Mouse (Mus musculus) MEL (cell line): ENCODE results near the gene Igsf8. TPM values are rescaled to one million over a fixed set of nuclear protein-coding genes. Genes with fewer than 3 reads are reported as not detected.
A peak's percentile ranks its signal among the peaks of the same experiment; 100 is the strongest.

Experiments used
- DNase-seq: peaks from one replicate; pipeline ENCODE4 v3.0.0; 2011; ENCODE audit warnings: low read depth, low spot score
- H3K27ac ChIP-seq: 2 replicates; pipeline ENCODE4 v1.5.1; 2012; ENCODE audit warnings: low read depth, mild to moderate bottlenecking, control low read depth, low read length, moderate library complexity; ENCODE audit not compliant: control insufficient read depth
- H3K27me3 ChIP-seq, 2 experiments: fragments of 150-350 bp in 1 of 2; sonication (generic) in 1 of 2; 2 replicates each; pipeline ENCODE4 v1.6.1; 2012; ENCODE audit warnings: low read length in 2 of 2, mild to moderate bottlenecking in 2 of 2, improper control_type of control experiment in 1 of 2, moderate library complexity in 1 of 2; ENCODE audit not compliant: insufficient read depth in 2 of 2, control insufficient read depth in 1 of 2
- H3K36me3 ChIP-seq, 2 experiments: 2 replicates each; pipeline ENCODE4 v1.6.1; 2012 to 2014; ENCODE audit warnings: low read length in 2 of 2, improper control_type of control experiment in 1 of 2, inconsistent platforms in 1 of 2, mild to moderate bottlenecking in 1 of 2; ENCODE audit not compliant: insufficient read depth in 2 of 2, control insufficient read depth in 1 of 2
- H3K4me1 ChIP-seq, 2 experiments: fragments of 150-350 bp in 1 of 2; sonication (generic) in 1 of 2; 2 replicates each; pipeline ENCODE4 v1.6.1; 2012; ENCODE audit warnings: low read length in 2 of 2, improper control_type of control experiment in 1 of 2, mild to moderate bottlenecking in 1 of 2; ENCODE audit not compliant: insufficient read depth in 2 of 2, control insufficient read depth in 1 of 2
- H3K4me3 ChIP-seq, 2 experiments: fragments of 150-350 bp in 1 of 2; sonication (generic) in 1 of 2; 2 replicates each; pipeline ENCODE4 v1.5.1; 2012; ENCODE audit warnings: low read depth in 2 of 2, low read length in 2 of 2, mild to moderate bottlenecking in 2 of 2, moderate library complexity in 2 of 2, control low read depth in 1 of 2, improper control_type of control experiment in 1 of 2; ENCODE audit not compliant: control insufficient read depth in 1 of 2, insufficient read depth in 1 of 2
- H3K79me2 ChIP-seq: 2 replicates; pipeline ENCODE4 v1.6.1; 2012; ENCODE audit warnings: mild to moderate bottlenecking, low read length, moderate library complexity; ENCODE audit not compliant: control insufficient read depth, poor library complexity, insufficient read depth
- H3K9ac ChIP-seq: 2 replicates; pipeline ENCODE4 v1.6.1; 2012; ENCODE audit warnings: low read depth, mild to moderate bottlenecking, control low read depth, low read length, moderate library complexity; ENCODE audit not compliant: control insufficient read depth, poor library complexity, severe bottlenecking
- H3K9me3 ChIP-seq: fragments of 150-350 bp; sonication (generic); replicated peaks from 2 replicates; pipeline ENCODE4 v1.6.1; 2012; ENCODE audit warnings: mild to moderate bottlenecking, low read length, improper control_type of control experiment, moderate library complexity; ENCODE audit not compliant: insufficient read depth
- CHD1 ChIP-seq: IDR thresholded peaks from 2 replicates; pipeline ENCODE4 v1.6.1; 2012; ENCODE audit warnings: low read depth, mild to moderate bottlenecking, inconsistent platforms, low read length, improper control_type of control experiment
- EP300 ChIP-seq, 2 experiments: IDR thresholded peaks; 2 replicates each; pipeline ENCODE4 v1.6.1; 2011; ENCODE audit warnings: improper control_type of control experiment in 2 of 2, low read length in 2 of 2, low read depth in 1 of 2, mild to moderate bottlenecking in 1 of 2
- GATA1 ChIP-seq: IDR thresholded peaks from 2 replicates; pipeline ENCODE4 v1.6.1; 2011; ENCODE audit warnings: low read depth, low read length, improper control_type of control experiment
- HCFC1 ChIP-seq: IDR thresholded peaks from 2 replicates; pipeline ENCODE4 v1.6.1; 2012; ENCODE audit warnings: low read depth, mild to moderate bottlenecking, inconsistent platforms, low read length, improper control_type of control experiment, moderate library complexity
- MEF2A ChIP-seq: IDR thresholded peaks from 2 replicates; pipeline ENCODE4 v1.6.1; 2014; ENCODE audit warnings: low read depth, mild to moderate bottlenecking, inconsistent platforms, low read length, improper control_type of control experiment; ENCODE audit not compliant: poor library complexity, insufficient replicate concordance, severe bottlenecking; ENCODE audit errors: extremely low read depth
- NELFE ChIP-seq: IDR thresholded peaks from 2 replicates; pipeline ENCODE4 v1.6.1; 2011; ENCODE audit warnings: low read depth, low read length, improper control_type of control experiment
- SMC3 ChIP-seq: IDR thresholded peaks from 2 replicates; pipeline ENCODE4 v1.6.1; 2011; ENCODE audit warnings: low read depth, low read length, improper control_type of control experiment
- TAL1 ChIP-seq: IDR thresholded peaks from 2 replicates; pipeline ENCODE4 v1.6.1; 2012; ENCODE audit warnings: mild to moderate bottlenecking, inconsistent platforms, low read length, moderate library complexity, mixed read lengths
- ZMIZ1 ChIP-seq: IDR thresholded peaks from 2 replicates; pipeline ENCODE4 v1.6.1; 2012; ENCODE audit warnings: low read depth, mild to moderate bottlenecking, inconsistent platforms, low read length, improper control_type of control experiment, moderate library complexity
- ZNF384 ChIP-seq: IDR thresholded peaks from 2 replicates; pipeline ENCODE4 v1.6.1; 2012; ENCODE audit warnings: low read depth, mild to moderate bottlenecking, inconsistent platforms, low read length, improper control_type of control experiment
- polyA plus RNA-seq, 2 experiments: library from polyadenylated mRNA; stranded (reverse) in 1 of 2; unstranded in 1 of 2; fragments of >175 nt in 1 of 2; fragments of >200 nt in 1 of 2; gene quantifications; 2 replicates each; pipeline versions ENCODE4 v1.2.1 to v1.2.4; 2012; ENCODE audit warnings: low replicate concordance in 2 of 2, low read depth in 1 of 2; ENCODE audit not compliant: insufficient read length in 2 of 2, insufficient read depth in 1 of 2, missing spikeins in 1 of 2
- total RNA-seq: library from RNA; depleted of rRNA; stranded (reverse); fragments of 300-350 nt; gene quantifications from 2 replicates; pipeline ENCODE4 v1.2.3, GENCODE M21; 2012

Igsf8 gene
- total and polyA plus RNA-seq, 3 experiments: 88.0 to 97.2 TPM; not detected in 1

DNA sequence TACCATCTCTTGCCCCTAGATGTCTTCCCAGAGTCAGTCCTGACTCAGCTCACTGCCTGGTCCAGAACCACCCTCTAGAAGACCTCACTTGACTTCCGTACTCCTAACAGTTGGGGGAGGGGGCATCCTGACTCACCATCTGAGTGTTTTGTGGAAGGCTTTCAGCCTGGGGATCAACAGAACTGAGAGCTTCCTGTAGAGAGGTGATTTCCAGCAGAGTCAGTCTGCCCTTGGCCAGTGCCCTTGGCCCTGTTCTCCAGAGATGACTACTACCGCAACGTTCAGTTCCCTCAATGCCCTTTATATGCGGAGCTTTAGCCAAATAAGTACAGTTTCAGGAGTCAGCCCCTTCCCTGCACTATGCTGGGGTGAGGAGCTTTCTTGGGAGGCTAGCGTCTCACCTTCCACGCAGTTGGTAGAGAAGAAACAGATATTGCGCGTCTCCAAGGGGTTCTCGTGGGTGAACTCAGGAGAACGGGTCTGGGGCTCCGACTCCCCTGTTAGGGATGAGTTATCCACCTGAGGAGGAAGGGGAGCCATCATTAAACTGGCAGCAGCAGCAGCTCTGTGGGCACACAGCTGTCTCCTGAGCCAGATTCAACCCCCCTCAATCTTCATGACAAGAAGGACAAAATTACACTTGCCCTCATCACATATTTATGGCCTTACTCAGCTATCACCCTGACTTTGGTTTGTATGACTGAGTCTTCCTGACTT, 27.6 kb downstream of the Igsf8 start:
- Histone ChIP-seq H3K27ac (no peak overlapping the region), H3K27me3 (peaks cover 6 to 16% of the 10 kb centered on the region in 2 experiments), H3K9me3 (no peaks in the 10 kb centered on the region), H3K79me2 (no peaks in the 10 kb centered on the region), H3K36me3 (peaks cover 0 to 7% of the 10 kb centered on the region in 2 experiments; a peak in 1 of 4 replicates), H3K4me3 (no peak overlapping the region), H3K9ac (peak overlapping the region; percentile 12; the same call in 1 of the 2 replicates), H3K4me1 (peaks cover 0 to 8% of the 10 kb centered on the region in 2 experiments; a peak in 2 of 4 replicates)
- TF ChIP-seq HCFC1 (no peak), SMC3 (no peak), MEF2A (no peak), TAL1 (no peak), GATA1 (no peak), CHD1 (no peak)
- no peak for DNase-seq

- DNase-seq: no peak
- no peaks in the 10 kb centered on the region for H3K79me2 ChIP-seq
- peaks cover 6 to 16% of the 10 kb centered on the region in 2 experiments for H3K27me3 ChIP-seq
- H3K4me3 ChIP-seq: no peak overlapping the region
- H3K27ac ChIP-seq: no peak overlapping the region
- no peak for TF ChIP-seq NELFE
- TF ChIP-seq ZMIZ1: no peak
- peaks cover 0 to 7% of the 10 kb centered on the region in 2 experiments; a peak in 1 of 4 replicates for H3K36me3 ChIP-seq
- peaks cover 0 to 8% of the 10 kb centered on the region in 2 experiments; a peak in 2 of 4 replicates for H3K4me1 ChIP-seq
- no peaks in the 10 kb centered on the region for H3K9me3 ChIP-seq
- peak overlapping the region; percentile 12; the same call in 1 of the 2 replicates for H3K9ac ChIP-seq
These were observed 28.1 kb downstream of the Igsf8 start for GRCm38 (mm10) chr1:172289617-172289946.

DNA sequence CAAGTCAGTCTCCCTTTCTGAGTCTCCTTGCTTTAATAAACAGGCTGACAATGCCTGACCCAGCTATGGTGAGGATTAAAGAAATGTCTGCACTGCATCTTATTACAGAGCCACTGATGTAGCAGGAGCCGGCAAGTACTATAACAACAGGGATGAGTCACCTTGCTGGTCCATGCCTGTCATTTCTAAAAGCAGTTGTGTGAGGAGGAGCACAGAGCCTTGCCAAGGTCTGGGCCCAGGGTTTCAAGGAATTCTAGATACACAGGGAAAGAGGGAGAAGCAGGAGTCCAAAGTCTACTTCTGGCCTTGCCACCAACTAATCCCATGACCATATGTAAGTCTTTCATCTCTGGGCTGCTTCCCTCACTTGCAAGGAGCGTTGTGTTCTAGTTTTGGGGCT, 31.4 kb downstream of the Igsf8 start:
- Histone ChIP-seq H3K27ac (no peak overlapping the region), H3K4me3 (no peak overlapping the region), H3K9ac (no peak overlapping the region), H3K4me1 (peaks cover 0 to 8% of the 10 kb centered on the region in 2 experiments; a peak in 2 of 4 replicates), H3K27me3 (peaks cover 9 to 21% of the 10 kb centered on the region in 2 experiments), H3K9me3 (no peaks in the 10 kb centered on the region), H3K36me3 (peaks cover 0 to 7% of the 10 kb centered on the region in 2 experiments; a peak in 1 of 4 replicates), H3K79me2 (no peaks in the 10 kb centered on the region)
- TF ChIP-seq CHD1 (no peak), EP300 (IDR thresholded peaks at IDR 0.05; ENCODE audit: low read depth in 1 of 2, low read length in 2 of 2) (no peak), NELFE (no peak), ZNF384 (no peak)
- DNase-seq: no peak
